Mouse (Mus musculus) retina, embryonic 14.5 days (tissue): Measurements from ENCODE around the gene Sipa1l1.

Experiments used
- DNase-seq: peaks from one replicate; pipeline ENCODE4 v3.0.0-alpha.2; 2015; ENCODE audit warnings: low spot score

Gene Sipa1l1

GRCm38 (mm10) chr12:82209753-82210152 is 40.6 kb downstream of the Sipa1l1 start:
- DNase-seq = no peak

- DNase-seq = no peak
Measured at GRCm38 (mm10) chr12:82213056-82213455, 43.9 kb downstream of the Sipa1l1 start.

GRCm38 (mm10) chr12:82214916-82215315 is 45.8 kb downstream of the Sipa1l1 start:
- DNase-seq = no peak

- no peak for DNase-seq
Measured at GRCm38 (mm10) chr12:82216801-82217553, 47.9 kb downstream of the Sipa1l1 start.

GRCm38 (mm10) chr12:82218201-82218600 is 49.1 kb downstream of the Sipa1l1 start:
- DNase-seq = no peak

- DNase-seq = no peak
Measured at GRCm38 (mm10) chr12:82220367-82221089, 51.4 kb downstream of the Sipa1l1 start.

- DNase-seq = no peak
Measured at GRCm38 (mm10) chr12:82223126-82223815, 54.2 kb downstream of the Sipa1l1 start.

GRCm38 (mm10) chr12:82224848-82225247 is 55.7 kb downstream of the Sipa1l1 start:
- DNase-seq = no peak

- DNase-seq = no peak
Measured at GRCm38 (mm10) chr12:82225278-82225677, 56.2 kb downstream of the Sipa1l1 start.

GRCm38 (mm10) chr12:82225751-82226228 is 56.7 kb downstream of the Sipa1l1 start:
- DNase-seq = no peak

GRCm38 (mm10) chr12:82226311-82227066 is 57.4 kb downstream of the Sipa1l1 start:
- DNase-seq = no peak

GRCm38 (mm10) chr12:82230127-82230526 is 61.0 kb downstream of the Sipa1l1 start:
- no peak for DNase-seq

GRCm38 (mm10) chr12:82231191-82231590 is 62.1 kb downstream of the Sipa1l1 start:
- no peak for DNase-seq

GRCm38 (mm10) chr12:82233177-82233576 is 64.1 kb downstream of the Sipa1l1 start:
- no peak for DNase-seq

- no peak for DNase-seq
Measured at GRCm38 (mm10) chr12:82234463-82235223, 65.5 kb downstream of the Sipa1l1 start.

GRCm38 (mm10) chr12:82237095-82237494 is 68.0 kb downstream of the Sipa1l1 start:
- no peak for DNase-seq

- DNase-seq = no peak
Measured at GRCm38 (mm10) chr12:82237946-82238345, 68.8 kb downstream of the Sipa1l1 start.

GRCm38 (mm10) chr12:82240674-82241073 is 71.6 kb downstream of the Sipa1l1 start:
- DNase-seq = no peak

- DNase-seq = no peak
Measured at GRCm38 (mm10) chr12:82245219-82245618, 76.1 kb downstream of the Sipa1l1 start.

GRCm38 (mm10) chr12:82246422-82246821 is 77.3 kb downstream of the Sipa1l1 start:
- DNase-seq = no peak
